Mouse (Mus musculus): ENCODE measurements around the gene Nme3. TPM values are rescaled to one million over a fixed set of nuclear protein-coding genes. Genes with fewer than 3 reads are reported as not detected.
"Not testable (repeated sequence)": the region's sequence is repeated elsewhere in the genome, so short reads cannot be mapped to it uniquely, and the experiment has no call there.

The Nme3 gene
- polyA plus RNA-seq, 1 experiment from 2014 or later = 46.2 TPM

- H3K9ac ChIP-seq (replicated peaks) = peak overlapping the region; percentile 87; the same call in 1 of the 2 replicates
- H3K9me3 ChIP-seq = no peaks in the 10 kb centered on the region
- H3K36me3 ChIP-seq = peaks cover 25% of the 10 kb centered on the region; the same call in 1 of the 2 replicates
- peaks cover 20% of the 10 kb centered on the region for H3K4me1 ChIP-seq (replicated peaks)
- peak overlapping the region; percentile 94 for H3K4me3 ChIP-seq (replicated peaks)
- ATAC-seq (ENCODE audit: insufficient number of reproducible peaks, insufficient read depth, low FRiP score, low TSS enrichment, low read depth) = no peak
- peak overlapping the region; percentile 77 for H3K4me2 ChIP-seq
- H3K27me3 ChIP-seq = no peaks in the 10 kb centered on the region
- peak overlapping the region; percentile 73; the same call in 1 of the 2 replicates for H3K27ac ChIP-seq
- 45% methylated on average over 6 of the region's 6 CpGs for WGBS
These were observed 41.0 kb downstream of the Nme3 start for GRCm38 (mm10) chr17:24937266-24937665.

DNA sequence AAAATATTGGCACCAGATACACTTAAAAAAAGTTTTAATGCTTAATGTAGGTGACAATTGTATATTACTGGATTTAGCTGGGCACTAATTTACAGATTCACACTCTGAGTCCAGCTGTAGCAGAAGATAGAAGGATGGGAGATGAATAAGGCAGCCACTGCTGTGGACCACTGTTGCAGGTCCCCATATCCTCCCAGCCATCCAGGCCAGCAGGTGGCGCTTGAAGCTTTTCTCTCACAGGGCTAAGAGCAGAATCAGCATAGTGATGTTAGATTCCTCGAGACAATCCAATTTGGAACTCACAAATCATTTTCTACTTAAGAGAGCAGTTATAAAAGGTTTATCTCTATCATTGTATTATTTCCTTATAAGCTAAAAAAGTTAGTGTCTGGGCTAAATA is 46.2 kb downstream of the Nme3 start:
- not testable (repeated sequence) for ATAC-seq (ENCODE audit: insufficient number of reproducible peaks, insufficient read depth, low FRiP score, low TSS enrichment, low read depth); H3K4me3 ChIP-seq (replicated peaks); H3K4me2 ChIP-seq; H3K9me3 ChIP-seq; H3K27ac ChIP-seq; H3K4me1 ChIP-seq (replicated peaks); H3K9ac ChIP-seq (replicated peaks); H3K27me3 ChIP-seq
- H3K36me3 ChIP-seq = peaks cover 57% of the 10 kb centered on the region
- WGBS = 31% methylated on average over 2 of the region's 2 CpGs

- Histone ChIP-seq H3K4me1 (replicated peaks) (no peaks in the 10 kb centered on the region), H3K4me3 (replicated peaks) (no peak overlapping the region), H3K4me2 (no peak overlapping the region), H3K9me3 (no peaks in the 10 kb centered on the region), H3K27ac (no peak overlapping the region), H3K27me3 (no peaks in the 10 kb centered on the region), H3K9ac (replicated peaks) (no peak overlapping the region), H3K36me3 (peaks cover 63% of the 10 kb centered on the region)
- no peak for ATAC-seq (ENCODE audit: insufficient number of reproducible peaks, insufficient read depth, low FRiP score, low TSS enrichment, low read depth)
- WGBS = 91% methylated on average over 7 of the region's 7 CpGs
These were observed 46.7 kb downstream of the Nme3 start for GRCm38 (mm10) chr17:24943036-24943435.

DNA sequence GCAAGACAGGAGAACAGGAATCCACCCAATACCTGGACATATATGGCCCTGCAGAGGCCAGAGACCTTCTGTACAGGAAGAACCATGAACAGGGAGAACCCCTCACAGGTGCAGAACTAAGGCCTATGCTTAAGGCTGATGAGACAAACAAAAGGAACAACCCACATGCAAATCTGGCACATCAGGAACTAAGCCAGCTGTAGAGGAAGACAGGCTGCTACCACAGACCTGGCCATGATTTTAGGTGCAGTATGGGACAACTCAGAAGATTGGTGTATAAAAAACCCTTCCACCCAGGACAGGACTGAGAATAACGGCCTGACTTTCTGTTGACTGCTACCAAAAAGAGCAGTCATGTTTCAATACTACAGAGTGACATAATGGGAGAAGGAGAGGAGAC is 47.3 kb downstream of the Nme3 start:
- H3K9ac ChIP-seq (replicated peaks); H3K4me2 ChIP-seq; H3K27me3 ChIP-seq; H3K27ac ChIP-seq; H3K4me1 ChIP-seq (replicated peaks); ATAC-seq (ENCODE audit: insufficient number of reproducible peaks, insufficient read depth, low FRiP score, low TSS enrichment, low read depth); H3K4me3 ChIP-seq (replicated peaks); H3K9me3 ChIP-seq: not testable (repeated sequence)
- H3K36me3 ChIP-seq = peaks cover 69% of the 10 kb centered on the region
- WGBS = 93% methylated on average over 1 of the region's 1 CpGs

Other genes starting within 250 kb of the Nme3 start
- gene Slc9a3r2, start 246.2 kb upstream of the Nme3 start, polyA plus RNA-seq (2016; fragmentation: Nextera tagmentation; extraction: Ambion mirVana) = 58.9 and 59.3 TPM in 2 replicates
- 0.49 and 1.3 TPM in 2 replicates for gene Npw, start 238.0 kb upstream of the Nme3 start, polyA plus RNA-seq (2016; fragmentation: Nextera tagmentation; extraction: Ambion mirVana)
- 24.5 and 28.4 TPM in 2 replicates for gene Zfp598, start 226.8 kb upstream of the Nme3 start, polyA plus RNA-seq (2016; fragmentation: Nextera tagmentation; extraction: Ambion mirVana)
- gene Syngr3, start 206.5 kb upstream of the Nme3 start, polyA plus RNA-seq (2016; fragmentation: Nextera tagmentation; extraction: Ambion mirVana) = 7.5 and 8.2 TPM in 2 replicates
- 49.7 and 53.5 TPM in 2 replicates for gene Gfer, start 200.3 kb upstream of the Nme3 start, polyA plus RNA-seq (2016; fragmentation: Nextera tagmentation; extraction: Ambion mirVana)
- gene Noxo1, start 200.3 kb upstream of the Nme3 start, polyA plus RNA-seq (2016; fragmentation: Nextera tagmentation; extraction: Ambion mirVana) = 1.7 and 1.8 TPM in 2 replicates
- 99.7 and 103 TPM in 2 replicates for gene Tbl3, start 188.8 kb upstream of the Nme3 start, polyA plus RNA-seq (2016; fragmentation: Nextera tagmentation; extraction: Ambion mirVana)
- gene Rnf151, start 178.4 kb upstream of the Nme3 start, polyA plus RNA-seq (2016; fragmentation: Nextera tagmentation; extraction: Ambion mirVana) = 0.29 and 0.41 TPM in 2 replicates
- 1,161 and 1,172 TPM in 2 replicates for gene Rps2, start 178.4 kb upstream of the Nme3 start, polyA plus RNA-seq (2016; fragmentation: Nextera tagmentation; extraction: Ambion mirVana)
- 206 and 217 TPM in 2 replicates for gene Ndufb10, start 172.0 kb upstream of the Nme3 start, polyA plus RNA-seq (2016; fragmentation: Nextera tagmentation; extraction: Ambion mirVana)
- gene Rpl3l, start 168.7 kb upstream of the Nme3 start, polyA plus RNA-seq (2016; fragmentation: Nextera tagmentation; extraction: Ambion mirVana) = not detected in 2 replicates
- 22.7 and 24.1 TPM in 2 replicates for gene Msrb1, start 159.9 kb upstream of the Nme3 start, polyA plus RNA-seq (2016; fragmentation: Nextera tagmentation; extraction: Ambion mirVana)
- 2.7 and 4.0 TPM in 2 replicates for gene Hs3st6, start 143.5 kb upstream of the Nme3 start, polyA plus RNA-seq (2016; fragmentation: Nextera tagmentation; extraction: Ambion mirVana)
- gene Meiob, start 92.2 kb upstream of the Nme3 start, polyA plus RNA-seq (2016; fragmentation: Nextera tagmentation; extraction: Ambion mirVana) = not detected in 2 replicates
- gene Hagh, start 56.4 kb upstream of the Nme3 start, polyA plus RNA-seq (2016; fragmentation: Nextera tagmentation; extraction: Ambion mirVana) = 26.3 and 27.6 TPM in 2 replicates
- 18.6 and 22.5 TPM in 2 replicates for gene Fahd1, start 46.1 kb upstream of the Nme3 start, polyA plus RNA-seq (2016; fragmentation: Nextera tagmentation; extraction: Ambion mirVana)
- 0.37 and 0.43 TPM in 2 replicates for gene Igfals, start 30.5 kb upstream of the Nme3 start, polyA plus RNA-seq (2016; fragmentation: Nextera tagmentation; extraction: Ambion mirVana)
- gene Nubp2, start 10.2 kb upstream of the Nme3 start, polyA plus RNA-seq (2016; fragmentation: Nextera tagmentation; extraction: Ambion mirVana) = 50.1 and 53.2 TPM in 2 replicates
- 40.4 and 46.1 TPM in 2 replicates for gene Spsb3, start 9.9 kb upstream of the Nme3 start, polyA plus RNA-seq (2016; fragmentation: Nextera tagmentation; extraction: Ambion mirVana)
- gene Eme2, start 1.4 kb upstream of the Nme3 start, polyA plus RNA-seq (2016; fragmentation: Nextera tagmentation; extraction: Ambion mirVana) = 32.8 and 47.1 TPM in 2 replicates
- 89.5 and 94.8 TPM in 2 replicates for gene Mrps34, start 1.4 kb upstream of the Nme3 start, polyA plus RNA-seq (2016; fragmentation: Nextera tagmentation; extraction: Ambion mirVana)
- gene Mapk8ip3, start 40.5 kb downstream of the Nme3 start, polyA plus RNA-seq (2016; fragmentation: Nextera tagmentation; extraction: Ambion mirVana) = 45.0 and 46.5 TPM in 2 replicates
- 265 and 277 TPM in 2 replicates for gene Jpt2, start 64.2 kb downstream of the Nme3 start, polyA plus RNA-seq (2016; fragmentation: Nextera tagmentation; extraction: Ambion mirVana)
- 9.4 and 12.1 TPM in 2 replicates for gene Cramp1l, start 119.3 kb downstream of the Nme3 start, polyA plus RNA-seq (2016; fragmentation: Nextera tagmentation; extraction: Ambion mirVana)
- gene Ift140, start 119.6 kb downstream of the Nme3 start, polyA plus RNA-seq (2016; fragmentation: Nextera tagmentation; extraction: Ambion mirVana) = 26.2 and 26.5 TPM in 2 replicates
- gene Tmem204, start 187.1 kb downstream of the Nme3 start, polyA plus RNA-seq (2016; fragmentation: Nextera tagmentation; extraction: Ambion mirVana) = 11.0 and 12.0 TPM in 2 replicates
- gene Telo2, start 219.5 kb downstream of the Nme3 start, polyA plus RNA-seq (2016; fragmentation: Nextera tagmentation; extraction: Ambion mirVana) = 58.0 and 60.1 TPM in 2 replicates
- 0.31 and 0.42 TPM in 2 replicates for gene Ptx4, start 224.3 kb downstream of the Nme3 start, polyA plus RNA-seq (2016; fragmentation: Nextera tagmentation; extraction: Ambion mirVana)
- gene Clcn7, start 236.9 kb downstream of the Nme3 start, polyA plus RNA-seq (2016; fragmentation: Nextera tagmentation; extraction: Ambion mirVana) = 24.6 and 26.0 TPM in 2 replicates